9 mouse cellular contexts compared by ENCODE assay signal in genomic region chr19:43027305-43027704, GRCm38 (mm10).
DNase-seq lines count a peak whose midpoint lies in the region; ATAC-seq and TF ChIP-seq lines count a peak whose summit lies in the region.
"Had no signal": no experiment of that assay in that cellular context is flagged by ENCODE, and none has a peak within 500 bp of the region (broad histone marks: within the 10 kb centered on the region; RNA-seq: fewer than 3 reads in every experiment).

No protein-coding gene starts in this region.

- H3K9ac ChIP-seq in heart, adult 2 months (ENCODE audit: low read depth, low read length): no peak overlapping the region
- H3K9ac ChIP-seq in heart, embryonic 12.5 days: no peak overlapping the region
- H3K9ac ChIP-seq in embryonic facial prominence, embryonic 14.5 days (ENCODE audit: low read depth, low read length): no peak overlapping the region
- no peak overlapping the region for H3K9ac ChIP-seq in neural tube, embryonic 13.5 days
- H3K9ac ChIP-seq: neural tube, embryonic 12.5 days had no signal

- no peaks in the 10 kb centered on the region for H3K27me3 ChIP-seq in heart, adult 2 months (ENCODE audit: control insufficient read depth, insufficient read depth, low read length)
- H3K27me3 ChIP-seq in heart, embryonic 12.5 days (replicated peaks): no peaks in the 10 kb centered on the region
- no peaks in the 10 kb centered on the region for H3K27me3 ChIP-seq in embryonic facial prominence, embryonic 14.5 days (replicated peaks; ENCODE audit: control insufficient read depth, insufficient read depth, low read length)
- no peaks in the 10 kb centered on the region for H3K27me3 ChIP-seq in neural tube, embryonic 13.5 days
- H3K27me3 ChIP-seq: neural tube, embryonic 12.5 days had no signal

- H3K27ac ChIP-seq in heart, adult 2 months: no peak overlapping the region
- no peak overlapping the region for H3K27ac ChIP-seq in heart, embryonic 12.5 days (ENCODE audit: poor library complexity, severe bottlenecking)
- no peak overlapping the region for H3K27ac ChIP-seq in embryonic facial prominence, embryonic 14.5 days (replicated peaks; ENCODE audit: low read depth, low read length)
- no peak overlapping the region for H3K27ac ChIP-seq in neural tube, embryonic 13.5 days (replicated peaks)
- H3K27ac ChIP-seq: neural tube, embryonic 12.5 days had no signal

- H3K4me1 ChIP-seq in heart, adult 2 months (ENCODE audit: control insufficient read depth, insufficient read depth, low read length): no peaks in the 10 kb centered on the region
- no peaks in the 10 kb centered on the region for H3K4me1 ChIP-seq in heart, embryonic 12.5 days (replicated peaks)
- no peaks in the 10 kb centered on the region for H3K4me1 ChIP-seq in embryonic facial prominence, embryonic 14.5 days (ENCODE audit: control insufficient read depth, insufficient read depth, low read length)
- no peaks in the 10 kb centered on the region for H3K4me1 ChIP-seq in neural tube, embryonic 13.5 days (replicated peaks)
- H3K4me1 ChIP-seq: neural tube, embryonic 12.5 days had no signal

- peak; percentile 72 for TF ChIP-seq CTCF in heart, adult 2 months (IDR thresholded peaks at IDR 0.05)

- no peak for ATAC-seq in heart, embryonic 12.5 days (ENCODE audit: insufficient number of reproducible peaks, low FRiP score)
- ATAC-seq in embryonic facial prominence, embryonic 14.5 days (ENCODE audit: low read depth): no peak
- ATAC-seq in neural tube, embryonic 13.5 days (ENCODE audit: low read depth): 0 out of 2 replicates have a peak, but pooled peaks have one; percentile 50
- no peak for ATAC-seq in megakaryocyte-erythroid progenitor cell, adult 5-6 weeks (replicated peaks; ENCODE audit: low FRiP score, low TSS enrichment, poor library complexity, severe bottlenecking)

- intact Hi-C loops in heart, adult 2 months (cut with DNase I): loop anchor here (1.0 to 10.0 kb wide), 4 partner anchors 230 to 457 kb away; no protein-coding TSS in a partner anchor

- no peaks in the 10 kb centered on the region for H3K9me3 ChIP-seq in heart, embryonic 12.5 days (replicated peaks)
- H3K9me3 ChIP-seq in embryonic facial prominence, embryonic 14.5 days (ENCODE audit: control insufficient read depth, low read length): no peaks in the 10 kb centered on the region
- H3K9me3 ChIP-seq in neural tube, embryonic 13.5 days: no peaks in the 10 kb centered on the region
- H3K9me3 ChIP-seq: neural tube, embryonic 12.5 days had no signal

- no peak for TF ChIP-seq EP300 in heart, adult 2 months (IDR thresholded peaks at IDR 0.05; ENCODE audit: insufficient read depth, low read depth, low read length)

- no peak for TF ChIP-seq POLR2A in heart, adult 2 months (IDR thresholded peaks at IDR 0.05; ENCODE audit: insufficient read depth, low read depth, low read length)

- WGBS in heart, adult 2 months: 27% methylated on average over 4 of the region's 4 CpGs
- 22% methylated on average over 4 of the region's 4 CpGs for WGBS in heart, embryonic 12.5 days
- WGBS in embryonic facial prominence, embryonic 14.5 days: 30% methylated on average over 4 of the region's 4 CpGs
- 31% methylated on average over 4 of the region's 4 CpGs for WGBS in neural tube, embryonic 13.5 days

- H3K36me3 ChIP-seq in heart, adult 2 months (ENCODE audit: control insufficient read depth, insufficient read depth, low read length): no peaks in the 10 kb centered on the region
- no peaks in the 10 kb centered on the region for H3K36me3 ChIP-seq in heart, embryonic 12.5 days
- no peaks in the 10 kb centered on the region for H3K36me3 ChIP-seq in embryonic facial prominence, embryonic 14.5 days (ENCODE audit: control insufficient read depth, insufficient read depth, low read length)
- no peaks in the 10 kb centered on the region for H3K36me3 ChIP-seq in neural tube, embryonic 13.5 days
- H3K36me3 ChIP-seq: neural tube, embryonic 12.5 days had no signal

- no peaks in the 10 kb centered on the region; the same call in 1 of the 2 replicates for H3K79me2 ChIP-seq in heart, adult 2 months (replicated peaks; ENCODE audit: control insufficient read depth, insufficient read depth, low read length)

- DNase-seq in heart, adult 2 months: peak in 1 of 2 experiments; percentile 34
- peak; percentile 38 for DNase-seq in 416B (ENCODE audit: low read depth)
- DNase-seq in adrenal gland, adult 8-10 months: peak; percentile 2
- peak; percentile 49 for DNase-seq in embryonic facial prominence, embryonic 14.5 days (ENCODE audit: low spot score)
- peak; percentile 18 to 40 for DNase-seq in layer of hippocampus, postnatal 36 days

- H3K4me3 ChIP-seq in heart, adult 2 months: no peak overlapping the region
- H3K4me3 ChIP-seq in heart, embryonic 12.5 days: no peak overlapping the region
- no peak overlapping the region for H3K4me3 ChIP-seq in embryonic facial prominence, embryonic 14.5 days (ENCODE audit: low read depth, low read length)
- no peak overlapping the region for H3K4me3 ChIP-seq in neural tube, embryonic 13.5 days
- H3K4me3 ChIP-seq: neural tube, embryonic 12.5 days had no signal

- no peak overlapping the region for H3K4me2 ChIP-seq in heart, embryonic 12.5 days
- H3K4me2 ChIP-seq in embryonic facial prominence, embryonic 14.5 days (ENCODE audit: low read depth, low read length): no peak overlapping the region
- H3K4me2 ChIP-seq in neural tube, embryonic 13.5 days: no peak overlapping the region
- H3K4me2 ChIP-seq: neural tube, embryonic 12.5 days had no signal
